In the genomic region with DNA sequence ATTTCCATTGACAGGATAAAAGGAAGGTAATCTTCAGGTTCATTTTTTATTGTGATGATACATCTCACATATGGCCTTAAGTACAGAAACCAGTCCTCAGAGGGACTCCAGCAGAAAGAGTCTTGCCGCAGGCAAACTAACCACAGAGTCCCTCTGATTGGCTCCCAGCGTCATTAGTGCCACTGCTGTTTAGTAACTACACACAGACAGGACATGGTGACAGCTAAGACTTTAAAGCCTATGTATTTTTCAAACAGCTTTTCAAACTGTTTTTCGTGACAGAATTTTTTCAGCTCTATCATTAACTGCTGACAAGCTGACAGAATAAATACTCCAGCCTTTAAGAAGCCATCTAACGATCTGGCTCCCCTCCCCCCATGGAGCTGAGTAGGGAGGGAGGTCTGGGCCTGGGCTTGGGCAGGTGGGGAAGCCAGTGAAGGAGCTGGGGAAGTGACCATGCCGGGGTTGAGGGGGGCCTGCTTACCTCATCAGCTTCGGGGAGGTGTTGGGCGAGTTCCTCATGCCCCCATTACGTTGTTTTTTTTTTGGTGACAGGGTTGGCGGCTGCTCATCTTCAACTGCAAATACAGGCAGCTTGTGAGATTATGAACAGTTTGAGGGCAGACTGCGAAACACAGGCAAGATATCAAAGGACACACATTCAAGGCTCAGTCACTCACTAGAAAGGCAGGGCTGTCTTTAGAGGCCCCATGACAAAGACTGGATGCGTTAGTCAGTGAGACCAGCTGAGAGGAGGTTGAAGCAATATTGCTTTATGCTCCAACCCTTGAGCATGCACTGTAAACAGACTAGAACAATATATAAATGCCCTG, we compare ENCODE assay signal across 10 mouse cellular contexts.
DNase-seq lines count a peak whose midpoint lies in the region; ATAC-seq and TF ChIP-seq lines count a peak whose summit lies in the region.
"Had no signal": no experiment of that assay in that cellular context is flagged by ENCODE, and none has a peak within 500 bp of the region (broad histone marks: within the 10 kb centered on the region; RNA-seq: fewer than 3 reads in every experiment).

No protein-coding gene starts in this region.

- H3K9me3 ChIP-seq in midbrain, embryonic 11.5 days (ENCODE audit: control insufficient read depth, low read length), result no peaks in the 10 kb centered on the region
- no peaks in the 10 kb centered on the region for H3K9me3 ChIP-seq in midbrain, embryonic 10.5 days (replicated peaks)
- no peaks in the 10 kb centered on the region for H3K9me3 ChIP-seq in embryonic facial prominence, embryonic 14.5 days (ENCODE audit: control insufficient read depth, low read length)
- H3K9me3 ChIP-seq in forebrain, postnatal 0 days (ENCODE audit: low read length), result no peaks in the 10 kb centered on the region
- no peaks in the 10 kb centered on the region for H3K9me3 ChIP-seq in midbrain, embryonic 15.5 days
- H3K9me3 ChIP-seq: liver, embryonic 15.5 days; stomach, embryonic 15.5 days had no signal

- TF ChIP-seq CTCF in forebrain, postnatal 0 days (IDR thresholded peaks at IDR 0.05; ENCODE audit: low read depth), result no peak

- H3K27ac ChIP-seq in midbrain, embryonic 11.5 days (ENCODE audit: low read depth, low read length), result no peak overlapping the region; the same call in 1 of the 2 replicates
- H3K27ac ChIP-seq in midbrain, embryonic 10.5 days (replicated peaks), result no peak overlapping the region
- no peak overlapping the region for H3K27ac ChIP-seq in embryonic facial prominence, embryonic 14.5 days (replicated peaks; ENCODE audit: low read depth, low read length)
- H3K27ac ChIP-seq in forebrain, postnatal 0 days (ENCODE audit: low read depth, low read length), result no peak overlapping the region
- no peak overlapping the region for H3K27ac ChIP-seq in midbrain, embryonic 15.5 days
- H3K27ac ChIP-seq: liver, embryonic 15.5 days; stomach, embryonic 15.5 days had no signal

- H3K4me2 ChIP-seq in midbrain, embryonic 11.5 days, result no peak overlapping the region
- no peak overlapping the region for H3K4me2 ChIP-seq in embryonic facial prominence, embryonic 14.5 days (ENCODE audit: low read depth, low read length)
- H3K4me2 ChIP-seq in forebrain, postnatal 0 days (ENCODE audit: low read depth), result no peak overlapping the region
- H3K4me2 ChIP-seq in midbrain, embryonic 15.5 days, result no peak overlapping the region
- H3K4me2 ChIP-seq: liver, embryonic 15.5 days; stomach, embryonic 15.5 days had no signal

- peak; percentile 79 for DNase-seq in midbrain, embryonic 11.5 days (ENCODE audit: low spot score, missing footprints)
- DNase-seq in midbrain, embryonic 10.5 days (ENCODE audit: low spot score), result no peak
- peak; percentile 67 for DNase-seq in embryonic facial prominence, embryonic 14.5 days (ENCODE audit: low spot score)
- no peak for DNase-seq in forebrain, postnatal 0 days
- DNase-seq in adrenal gland, postnatal 25 days, result no peak
- no peak for DNase-seq in testis, postnatal 14 days (ENCODE audit: low spot score)

- H3K9ac ChIP-seq in midbrain, embryonic 11.5 days (ENCODE audit: low read length), result no peak overlapping the region
- H3K9ac ChIP-seq in embryonic facial prominence, embryonic 14.5 days (ENCODE audit: low read depth, low read length), result no peak overlapping the region
- no peak overlapping the region for H3K9ac ChIP-seq in forebrain, postnatal 0 days
- no peak overlapping the region for H3K9ac ChIP-seq in midbrain, embryonic 15.5 days
- H3K9ac ChIP-seq: liver, embryonic 15.5 days; stomach, embryonic 15.5 days had no signal

- 48% methylated on average over 11 of the region's 11 CpGs for WGBS in midbrain, embryonic 11.5 days
- WGBS in midbrain, embryonic 10.5 days, result 44% methylated on average over 11 of the region's 11 CpGs
- WGBS in embryonic facial prominence, embryonic 14.5 days, result 37% methylated on average over 11 of the region's 11 CpGs
- WGBS in forebrain, postnatal 0 days, result 26% methylated on average over 11 of the region's 11 CpGs
- WGBS in midbrain, embryonic 15.5 days, result 37% methylated on average over 11 of the region's 11 CpGs

- no peak overlapping the region for H3K4me3 ChIP-seq in midbrain, embryonic 11.5 days (ENCODE audit: low read depth, low read length)
- H3K4me3 ChIP-seq in midbrain, embryonic 10.5 days, result no peak overlapping the region
- H3K4me3 ChIP-seq in embryonic facial prominence, embryonic 14.5 days (ENCODE audit: low read depth, low read length), result no peak overlapping the region
- no peak overlapping the region for H3K4me3 ChIP-seq in forebrain, postnatal 0 days (ENCODE audit: low read depth, low read length)
- H3K4me3 ChIP-seq in midbrain, embryonic 15.5 days, result no peak overlapping the region
- H3K4me3 ChIP-seq: liver, embryonic 15.5 days; stomach, embryonic 15.5 days had no signal

- 0 out of 2 replicates have a peak, but pooled peaks cover 2% of the 10 kb centered on the region for H3K4me1 ChIP-seq in midbrain, embryonic 11.5 days (ENCODE audit: control insufficient read depth, insufficient read depth, low read length)
- peaks cover 13% of the 10 kb centered on the region for H3K4me1 ChIP-seq in midbrain, embryonic 10.5 days
- H3K4me1 ChIP-seq in embryonic facial prominence, embryonic 14.5 days (ENCODE audit: control insufficient read depth, insufficient read depth, low read length), result peaks cover 10% of the 10 kb centered on the region
- H3K4me1 ChIP-seq in forebrain, postnatal 0 days (ENCODE audit: insufficient read depth), result no peaks in the 10 kb centered on the region
- peaks cover 18% of the 10 kb centered on the region for H3K4me1 ChIP-seq in midbrain, embryonic 15.5 days
- H3K4me1 ChIP-seq: liver, embryonic 15.5 days; stomach, embryonic 15.5 days had no signal

- no peaks in the 10 kb centered on the region for H3K36me3 ChIP-seq in midbrain, embryonic 11.5 days (ENCODE audit: control insufficient read depth, insufficient read depth, low read length)
- H3K36me3 ChIP-seq in midbrain, embryonic 10.5 days, result no peaks in the 10 kb centered on the region
- H3K36me3 ChIP-seq in embryonic facial prominence, embryonic 14.5 days (ENCODE audit: control insufficient read depth, insufficient read depth, low read length), result no peaks in the 10 kb centered on the region
- H3K36me3 ChIP-seq in forebrain, postnatal 0 days (ENCODE audit: insufficient read depth), result no peaks in the 10 kb centered on the region
- H3K36me3 ChIP-seq in midbrain, embryonic 15.5 days (replicated peaks), result no peaks in the 10 kb centered on the region
- H3K36me3 ChIP-seq: liver, embryonic 15.5 days; stomach, embryonic 15.5 days had no signal

- no peak for ATAC-seq in midbrain, embryonic 11.5 days (ENCODE audit: low FRiP score)
- ATAC-seq in embryonic facial prominence, embryonic 14.5 days (ENCODE audit: low read depth), result no peak
- peak; percentile 56; the same call in 1 of the 2 replicates for ATAC-seq in forebrain, postnatal 0 days
- peak; percentile 62; the same call in 1 of the 2 replicates for ATAC-seq in midbrain, embryonic 15.5 days (replicated peaks)
- ATAC-seq: intestine, embryonic 16.5 days had no signal

- H3K27me3 ChIP-seq in midbrain, embryonic 11.5 days (ENCODE audit: control insufficient read depth, insufficient read depth, low read length), result no peaks in the 10 kb centered on the region
- H3K27me3 ChIP-seq in midbrain, embryonic 10.5 days (ENCODE audit: low read depth, poor library complexity, severe bottlenecking), result peaks cover 33% of the 10 kb centered on the region
- no peaks in the 10 kb centered on the region for H3K27me3 ChIP-seq in embryonic facial prominence, embryonic 14.5 days (replicated peaks; ENCODE audit: control insufficient read depth, insufficient read depth, low read length)
- H3K27me3 ChIP-seq in forebrain, postnatal 0 days (ENCODE audit: insufficient read depth, low read length), result no peaks in the 10 kb centered on the region
- H3K27me3 ChIP-seq in midbrain, embryonic 15.5 days (replicated peaks), result no peaks in the 10 kb centered on the region
- H3K27me3 ChIP-seq: liver, embryonic 15.5 days; stomach, embryonic 15.5 days had no signal

Comparison
In these comparisons a context has a peak if more than half of its experiments do, and no peak if none do; other contexts are left out.
1. ATAC-seq: peak in forebrain, postnatal 0 days (single experiment) and midbrain, embryonic 15.5 days (single experiment); none in midbrain, embryonic 11.5 days (single experiment) and embryonic facial prominence, embryonic 14.5 days (single experiment).
2. DNase-seq: peak in midbrain, embryonic 11.5 days (single experiment) and embryonic facial prominence, embryonic 14.5 days (single experiment); none in midbrain, embryonic 10.5 days (single experiment), forebrain, postnatal 0 days (single experiment), adrenal gland, postnatal 25 days (single experiment) and testis, postnatal 14 days (single experiment).